Mouse (Mus musculus) right cerebral cortex, postnatal 10 days (tissue): ENCODE measurements at regions not wholly inside any gene's neighbourhood (a gene's known extent, or its start where the extent isn't known, plus 50 kb on each side); places are given as distances from the start of the nearest gene placed in this dataset.
"Not testable (repeated sequence)": the region's sequence is repeated elsewhere in the genome, so short reads cannot be mapped to it uniquely, and the experiment has no call there.

Experiments
- DNase-seq, 2 experiments: peaks; one replicate each; pipeline ENCODE4 v3.0.0; 2021; ENCODE audit warnings: low spot score in 2 of 2

- DNase-seq = no peak
Measured at GRCm38 (mm10) chr16:50533881-50534280, 57.1 kb downstream of the Ccdc54 start.

DNA sequence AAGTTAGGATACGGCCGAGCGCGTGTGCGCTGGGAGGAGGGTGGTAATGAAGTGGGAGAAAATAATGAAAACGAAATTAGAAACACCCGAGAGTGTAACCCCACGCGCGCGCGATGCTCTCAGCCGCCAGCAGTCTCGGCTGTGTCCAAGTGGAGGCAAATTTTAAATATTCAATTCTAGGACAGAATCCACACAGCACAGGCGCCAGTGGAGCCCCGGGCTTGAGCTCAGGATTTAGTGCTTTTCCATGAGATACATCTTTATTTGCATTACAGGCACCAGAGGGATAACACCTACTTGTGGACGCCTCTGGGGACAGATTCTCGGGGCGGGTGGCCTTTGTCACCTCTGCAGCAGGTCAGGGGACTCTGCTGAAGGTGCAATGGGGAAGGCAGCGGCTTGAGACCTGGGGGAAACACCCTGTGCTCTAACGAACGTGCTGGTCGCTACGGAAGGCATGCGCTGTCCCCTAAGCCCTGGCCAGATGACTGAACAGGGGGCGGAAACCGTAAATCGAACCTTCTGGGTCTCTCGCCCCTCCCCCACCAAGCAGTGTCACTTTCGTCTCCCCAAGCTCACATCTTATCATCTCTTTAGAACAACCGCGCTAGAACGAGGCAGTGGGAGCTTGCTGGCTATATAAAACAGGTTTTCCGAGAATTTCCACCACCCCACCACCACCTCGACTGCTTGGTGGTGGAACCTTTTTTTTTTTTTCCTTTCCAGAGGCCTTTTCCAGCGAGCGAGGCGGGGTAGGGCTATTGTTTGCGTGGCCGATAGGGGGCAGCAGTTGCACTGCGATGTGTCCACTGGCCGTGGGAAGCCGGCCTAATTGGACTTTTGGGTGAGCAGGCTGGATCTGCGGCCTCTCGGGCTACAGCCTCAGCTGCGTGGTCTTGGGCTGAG lies 61.2 kb downstream of the Ccdc54 start:
- DNase-seq = peak; percentile 86 to 92

DNA sequence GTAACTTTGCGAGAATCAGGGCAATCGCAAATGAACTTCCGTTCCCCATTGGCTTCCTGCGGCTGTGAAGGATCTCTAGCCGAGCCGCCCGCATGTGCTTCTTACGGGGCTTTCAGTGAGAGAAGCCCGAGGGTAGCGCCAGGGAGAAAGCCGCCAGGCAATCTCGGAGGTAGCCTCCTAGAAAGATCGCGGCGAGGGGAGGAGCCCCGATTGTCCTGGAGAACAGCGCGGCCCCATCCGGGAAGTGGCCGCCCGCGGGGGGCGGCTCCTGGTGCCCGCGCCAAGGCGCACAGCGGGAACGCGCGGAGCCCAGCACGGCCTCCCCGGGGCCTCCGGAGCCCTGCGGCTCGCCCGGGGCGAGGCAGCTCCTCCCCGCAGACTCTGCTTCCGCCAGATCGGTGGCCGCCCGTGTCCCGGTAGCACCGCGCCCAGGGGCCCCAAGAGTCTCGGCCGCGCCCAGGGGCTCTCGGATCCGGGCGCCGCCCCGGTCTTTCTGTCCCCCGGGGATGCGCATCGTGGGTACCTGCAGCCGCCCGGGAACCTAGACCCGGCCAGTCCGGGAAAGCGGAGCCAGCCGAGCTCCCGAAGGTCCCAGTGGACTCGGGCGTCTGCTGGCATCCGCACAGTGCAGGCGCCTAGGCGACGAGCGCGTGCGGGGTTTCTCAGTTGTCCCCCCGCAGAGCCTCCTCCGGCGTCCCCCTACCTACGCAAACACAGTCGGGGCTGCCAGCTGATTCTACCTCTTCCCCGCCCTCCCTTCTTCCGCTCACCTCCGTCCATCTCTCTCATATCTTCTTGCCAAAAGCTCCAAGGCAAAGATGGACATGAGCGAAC lies 62.1 kb downstream of the Ccdc54 start:
- DNase-seq = peak; percentile 69 to 75

DNA sequence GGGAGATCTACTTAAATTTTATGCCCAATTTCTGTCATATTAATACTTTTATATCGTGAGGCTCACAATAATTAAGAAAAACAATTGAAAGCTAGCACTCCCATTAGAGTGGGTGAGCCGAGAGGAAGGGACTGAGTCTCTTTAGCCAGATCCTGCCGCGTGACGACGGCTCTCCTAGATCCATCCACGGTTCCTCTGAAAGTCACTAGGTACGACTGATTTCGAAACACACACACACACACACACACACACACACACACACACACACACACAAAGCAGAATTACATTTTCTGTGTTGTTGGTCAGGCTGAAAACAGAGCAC lies 62.6 kb downstream of the Ccdc54 start:
- no peak for DNase-seq

DNA sequence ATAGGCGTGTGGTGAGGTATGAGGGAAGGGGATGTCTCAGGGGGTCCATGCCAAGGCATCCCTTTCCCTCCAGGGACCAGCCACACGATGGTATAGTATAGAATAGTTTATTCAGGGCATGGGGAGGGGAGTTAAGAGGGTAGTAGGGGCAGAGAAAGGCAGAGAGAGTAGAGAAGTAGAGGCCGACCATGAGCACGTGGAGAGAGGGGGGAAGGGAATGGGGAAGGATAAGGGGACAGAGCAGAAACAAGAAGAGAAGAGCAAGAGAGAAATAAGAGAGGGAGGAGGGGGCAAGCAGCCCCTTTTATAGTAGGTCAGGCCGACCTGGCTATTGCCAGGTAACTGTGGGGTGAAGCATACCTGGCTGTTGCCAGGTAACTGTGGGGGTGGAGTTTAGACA lies 64.0 kb downstream of the Ccdc54 start:
- DNase-seq = not testable (repeated sequence)

DNA sequence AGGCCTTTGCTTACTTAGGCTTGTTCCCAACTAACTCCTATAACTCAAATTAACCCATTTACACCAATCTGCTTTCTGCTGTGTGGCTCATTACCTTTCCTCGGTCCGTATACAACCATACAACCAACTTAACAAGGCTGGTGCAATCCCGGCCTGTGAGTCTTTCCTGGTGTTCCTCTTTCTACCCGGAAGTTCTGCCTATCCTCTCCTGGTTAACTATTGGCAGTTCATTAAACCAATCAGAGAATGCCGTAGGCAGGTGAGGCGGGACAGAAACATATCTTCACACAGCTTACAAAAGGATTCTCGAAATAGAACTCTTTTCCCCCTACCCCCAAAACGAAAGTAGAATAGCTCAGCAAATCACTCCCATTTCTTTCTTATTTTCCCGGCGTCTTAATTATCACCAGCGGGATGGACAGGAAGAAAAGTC lies 65.0 kb downstream of the Ccdc54 start:
- no peak for DNase-seq

DNA sequence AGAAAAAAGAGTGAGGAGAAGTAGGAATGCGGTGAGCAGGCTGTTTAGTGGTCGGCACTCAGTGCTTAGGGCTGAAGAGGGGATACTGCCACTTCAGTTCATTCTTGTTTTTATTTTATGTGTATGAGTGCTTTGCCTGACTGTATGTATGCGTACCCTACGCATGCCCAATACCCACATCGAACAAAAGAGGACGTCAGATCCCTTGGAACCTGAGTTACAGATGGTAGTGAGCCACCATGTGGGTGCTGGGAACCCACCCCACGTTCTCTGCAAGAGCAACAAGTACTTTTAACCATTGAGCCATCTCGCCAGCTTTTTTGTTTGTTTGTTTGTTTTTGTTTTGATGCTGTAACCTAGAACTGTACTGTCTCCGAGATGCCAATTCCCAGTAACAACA lies 65.5 kb downstream of the Ccdc54 start:
- DNase-seq = no peak

- no peak for DNase-seq
Measured at GRCm38 (mm10) chr16:50519610-50520009, 71.3 kb downstream of the Ccdc54 start.

DNA sequence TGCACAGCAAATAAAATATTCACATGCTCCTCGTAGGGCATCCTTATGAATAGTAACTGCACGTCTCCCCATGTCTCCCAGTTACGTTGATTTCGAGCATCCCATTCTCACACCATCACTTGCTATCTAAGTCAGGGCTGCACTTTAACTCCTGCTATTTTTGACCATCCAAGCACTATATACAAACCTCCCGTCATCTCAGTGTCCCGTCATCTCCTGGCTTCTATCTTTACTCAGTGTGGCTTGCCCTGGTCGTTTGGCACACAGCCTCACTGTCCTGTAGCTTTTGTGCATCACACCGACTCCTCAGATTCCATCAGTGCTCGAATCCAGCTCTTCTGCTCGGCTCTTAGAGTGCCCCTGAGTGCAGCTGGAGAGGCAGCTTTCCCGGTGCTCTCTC lies 74.4 kb downstream of the Ccdc54 start:
- DNase-seq = no peak

DNA sequence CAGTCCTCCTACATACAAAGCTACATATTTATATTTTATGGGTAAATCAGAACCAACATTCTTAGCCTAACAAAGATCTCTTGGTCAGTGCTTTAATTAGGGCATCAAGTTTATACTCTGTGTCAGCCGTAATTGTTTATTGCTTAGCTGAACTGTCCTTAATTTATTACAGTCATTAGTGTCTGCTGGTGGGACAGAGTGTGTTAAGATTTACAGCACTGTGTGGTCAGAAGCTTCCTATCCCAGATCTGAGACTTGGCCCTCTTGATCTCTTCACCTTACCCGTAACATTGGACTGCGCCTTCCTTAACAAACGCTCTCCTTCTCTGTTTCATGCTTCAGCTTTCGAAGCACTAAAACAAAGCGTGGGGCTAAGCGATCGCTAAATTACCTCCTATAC lies 75.9 kb downstream of the Ccdc54 start:
- DNase-seq = no peak

- no peak for DNase-seq
Measured at GRCm38 (mm10) chr16:50512080-50512479, 78.9 kb downstream of the Ccdc54 start.

GRCm38 (mm10) chr16:50509529-50509895 lies 77.3 kb upstream of the Bbx start:
- DNase-seq = no peak

DNA sequence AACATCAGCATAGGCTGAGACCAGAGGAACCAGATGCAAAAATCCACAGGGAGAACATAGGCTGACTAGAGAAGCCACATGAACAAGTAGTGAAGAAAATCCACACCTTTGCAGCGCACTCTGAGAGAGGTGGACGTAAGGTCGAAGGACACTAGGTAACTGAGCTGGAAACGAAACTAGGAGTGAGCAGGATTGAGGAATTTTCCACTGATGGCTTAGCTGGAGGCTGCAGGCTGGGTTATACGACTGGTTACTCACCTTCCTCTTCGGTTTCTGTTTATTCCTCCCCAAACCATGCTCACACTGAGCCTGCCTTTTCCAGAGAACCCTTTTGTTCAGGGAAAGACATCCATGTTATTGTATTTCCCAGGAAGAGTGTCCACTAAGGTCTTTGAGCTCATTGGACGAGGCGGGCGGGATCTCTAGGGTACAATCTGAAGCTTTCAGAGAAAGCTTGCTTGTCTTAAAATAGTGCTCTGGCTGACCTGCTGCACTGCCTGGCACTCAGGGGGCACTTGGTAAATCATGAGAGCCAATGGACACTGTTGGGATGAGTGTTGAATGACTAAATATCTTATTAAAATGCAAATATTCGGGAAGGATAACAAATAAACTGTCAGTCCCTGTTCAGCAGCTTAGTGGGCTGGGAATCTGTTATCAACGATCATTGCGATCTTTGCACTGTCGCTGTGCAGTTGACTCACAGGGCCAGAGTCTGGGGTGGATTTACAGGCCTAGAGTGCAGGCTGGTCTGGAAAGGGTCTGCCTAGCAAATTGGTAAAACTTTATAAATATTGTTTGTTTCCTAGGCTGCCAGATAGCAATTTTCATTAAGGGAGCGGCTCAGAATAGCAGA lies 76.7 kb upstream of the Bbx start:
- no peak for DNase-seq

- DNase-seq = no peak
Measured at GRCm38 (mm10) chr16:50504619-50505018, 72.4 kb upstream of the Bbx start.

DNA sequence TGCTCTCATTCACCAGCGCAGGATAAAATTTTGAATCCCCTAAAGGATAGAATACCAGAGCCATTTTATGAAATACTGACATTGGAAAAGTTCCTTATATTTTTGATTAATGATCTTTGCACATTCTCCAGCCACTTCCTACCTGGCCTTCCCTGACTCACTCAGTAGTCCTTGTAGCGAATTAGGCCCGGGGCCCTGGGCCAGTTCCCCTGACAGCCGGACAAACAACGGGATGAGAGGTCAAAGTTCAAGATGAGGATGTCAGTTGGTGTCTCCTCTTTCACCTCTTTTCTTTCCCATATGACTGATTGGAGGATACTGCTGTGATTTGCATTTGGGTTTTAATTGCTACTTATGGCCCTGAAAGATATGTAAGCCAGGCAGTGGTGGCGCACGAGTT lies 66.7 kb upstream of the Bbx start:
- DNase-seq = no peak

GRCm38 (mm10) chr16:50493662-50494061 lies 61.5 kb upstream of the Bbx start:
- DNase-seq = no peak

DNA sequence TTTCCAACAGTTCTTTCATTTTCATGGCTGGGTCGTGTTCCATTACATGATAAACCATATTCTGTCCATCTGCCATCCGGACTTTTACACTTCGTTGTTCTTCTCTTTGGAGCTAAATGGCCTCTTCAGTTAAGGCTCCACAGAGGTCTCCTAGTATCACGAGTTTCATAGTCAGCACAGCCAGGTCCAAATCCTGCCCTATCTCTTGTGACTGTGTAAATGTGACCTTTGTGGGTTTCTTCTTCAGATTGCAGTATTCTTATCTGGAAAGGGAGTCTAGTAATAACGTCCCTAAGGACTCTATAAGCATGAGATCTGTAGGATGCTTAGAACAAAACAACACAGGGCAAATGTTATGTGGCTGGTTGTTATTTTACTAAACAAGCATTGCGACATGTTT lies 57.1 kb upstream of the Bbx start:
- DNase-seq = no peak

DNA sequence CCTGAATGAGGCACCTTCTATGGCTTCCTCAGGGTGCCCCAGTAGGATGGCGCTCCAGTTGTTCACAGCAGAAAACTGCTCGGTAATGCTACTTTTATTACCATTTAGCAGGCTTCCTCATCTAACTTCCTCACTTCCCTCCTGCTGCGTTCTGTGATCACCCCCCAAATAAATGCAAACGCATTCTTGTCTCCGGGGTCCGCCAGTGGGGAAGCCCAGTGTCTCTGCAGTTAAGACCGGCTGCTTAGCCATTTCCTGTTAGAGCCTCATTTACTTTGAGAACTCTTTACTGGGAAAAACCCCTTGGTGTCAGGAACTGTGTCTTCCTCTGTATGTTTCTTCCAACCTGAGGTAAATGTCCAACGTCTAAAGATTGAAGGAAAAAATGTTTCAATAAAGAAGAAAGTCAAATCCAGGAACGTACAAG lies 50.2 kb upstream of the Bbx start:
- no peak for DNase-seq
